Mouse (Mus musculus): Measurements from ENCODE around the gene Syn3. TPM values are rescaled to one million over a fixed set of nuclear protein-coding genes. Genes with fewer than 3 reads are reported as not detected.
"Not testable (repeated sequence)": the region's sequence is repeated elsewhere in the genome, so short reads cannot be mapped to it uniquely, and the experiment has no call there.

The Syn3 gene
- polyA plus RNA-seq, 1 experiment from 2014 or later, result 29.9 TPM

GRCm38 (mm10) chr10:86452326-86452995 lies 46.2 kb downstream of the Syn3 start:
- no peaks in the 10 kb centered on the region for H3K9me3 ChIP-seq (ENCODE audit: control insufficient read depth, low read length)
- no peaks in the 10 kb centered on the region for H3K27me3 ChIP-seq (replicated peaks; ENCODE audit: control insufficient read depth, insufficient read depth, low read length)
- ATAC-seq, result peak; percentile 75
- H3K27ac ChIP-seq (ENCODE audit: low read depth, low read length), result no peak overlapping the region
- H3K4me1 ChIP-seq (ENCODE audit: control insufficient read depth, insufficient read depth, low read depth, low read length), result no peaks in the 10 kb centered on the region; the same call in 1 of the 2 replicates
- no peak overlapping the region for H3K4me2 ChIP-seq (ENCODE audit: low read length)
- WGBS, result 32% methylated on average over 6 of the region's 6 CpGs
- H3K36me3 ChIP-seq (ENCODE audit: control insufficient read depth, insufficient read depth, low read length), result 0 out of 2 replicates have a peak, but pooled peaks cover 5% of the 10 kb centered on the region
- no peak overlapping the region for H3K4me3 ChIP-seq (ENCODE audit: low read length)
- H3K9ac ChIP-seq (ENCODE audit: low read depth, low read length), result no peak overlapping the region

DNA sequence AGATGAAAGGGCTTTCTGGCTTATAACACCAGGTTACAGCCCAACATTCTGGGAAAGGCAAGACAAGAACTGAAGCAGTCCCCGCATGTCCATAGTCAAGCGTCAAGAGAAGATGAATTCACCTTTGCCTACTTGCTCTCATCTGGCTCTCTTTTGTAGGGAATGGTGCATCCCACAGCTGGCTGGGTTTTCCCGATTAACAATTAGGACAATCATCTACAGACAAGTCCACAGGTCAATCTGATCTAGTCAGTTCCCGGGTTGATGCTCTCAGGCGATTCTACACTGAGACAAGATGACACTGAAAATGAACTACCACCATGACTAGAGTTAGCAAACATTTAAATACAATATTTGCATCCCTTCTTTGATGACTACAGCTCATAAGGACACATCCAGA lies 47.4 kb downstream of the Syn3 start:
- no peak overlapping the region for H3K9ac ChIP-seq (ENCODE audit: low read depth, low read length)
- no peak overlapping the region for H3K4me3 ChIP-seq (ENCODE audit: low read length)
- H3K9me3 ChIP-seq (ENCODE audit: control insufficient read depth, low read length), result no peaks in the 10 kb centered on the region
- H3K4me2 ChIP-seq (ENCODE audit: low read length), result no peak overlapping the region
- H3K4me1 ChIP-seq (ENCODE audit: control insufficient read depth, insufficient read depth, low read depth, low read length), result no peaks in the 10 kb centered on the region; the same call in 1 of the 2 replicates
- 96% methylated on average over 5 of the region's 5 CpGs for WGBS
- no peaks in the 10 kb centered on the region for H3K27me3 ChIP-seq (replicated peaks; ENCODE audit: control insufficient read depth, insufficient read depth, low read length)
- ATAC-seq, result no peak
- no peak overlapping the region for H3K27ac ChIP-seq (ENCODE audit: low read depth, low read length)
- 0 out of 2 replicates have a peak, but pooled peaks cover 4% of the 10 kb centered on the region for H3K36me3 ChIP-seq (ENCODE audit: control insufficient read depth, insufficient read depth, low read length)

DNA sequence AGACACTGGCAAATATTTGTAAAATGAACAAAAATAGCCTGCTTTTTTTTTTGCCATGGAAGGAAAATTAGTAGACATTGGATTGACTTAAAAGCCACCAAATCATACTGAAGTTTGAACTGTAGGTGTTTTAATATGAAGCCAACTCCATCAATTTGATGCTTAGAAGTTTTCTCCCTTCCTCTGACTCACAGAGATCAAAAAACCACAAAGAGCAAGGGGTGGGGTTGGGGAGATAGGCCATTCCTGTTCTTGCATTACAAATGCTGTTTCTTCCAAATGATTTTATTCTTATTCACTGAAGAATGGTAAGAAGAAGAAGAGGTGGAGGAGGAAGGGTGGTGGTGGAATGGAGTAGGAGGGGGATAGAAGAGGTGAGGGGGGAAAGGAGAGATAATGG lies 52.0 kb downstream of the Syn3 start:
- Histone ChIP-seq H3K27me3 (replicated peaks; ENCODE audit: control insufficient read depth, insufficient read depth, low read length) (no peaks in the 10 kb centered on the region), H3K4me2 (ENCODE audit: low read length) (no peak overlapping the region), H3K9ac (ENCODE audit: low read depth, low read length) (no peak overlapping the region), H3K9me3 (ENCODE audit: control insufficient read depth, low read length) (no peaks in the 10 kb centered on the region), H3K4me3 (ENCODE audit: low read length) (no peak overlapping the region), H3K4me1 (ENCODE audit: control insufficient read depth, insufficient read depth, low read depth, low read length) (no peaks in the 10 kb centered on the region), H3K36me3 (ENCODE audit: control insufficient read depth, insufficient read depth, low read length) (no peaks in the 10 kb centered on the region), H3K27ac (ENCODE audit: low read depth, low read length) (no peak overlapping the region)
- ATAC-seq, result no peak

- H3K4me2 ChIP-seq (ENCODE audit: low read length), result no peak overlapping the region
- H3K36me3 ChIP-seq (ENCODE audit: control insufficient read depth, insufficient read depth, low read length), result no peaks in the 10 kb centered on the region
- ATAC-seq, result no peak
- H3K27ac ChIP-seq (ENCODE audit: low read depth, low read length), result no peak overlapping the region
- WGBS, result 80% methylated on average over 2 of the region's 2 CpGs
- H3K4me1 ChIP-seq (ENCODE audit: control insufficient read depth, insufficient read depth, low read depth, low read length), result no peaks in the 10 kb centered on the region
- no peak overlapping the region for H3K4me3 ChIP-seq (ENCODE audit: low read length)
- no peak overlapping the region for H3K9ac ChIP-seq (ENCODE audit: low read depth, low read length)
- no peaks in the 10 kb centered on the region for H3K27me3 ChIP-seq (replicated peaks; ENCODE audit: control insufficient read depth, insufficient read depth, low read length)
- H3K9me3 ChIP-seq (ENCODE audit: control insufficient read depth, low read length), result no peaks in the 10 kb centered on the region
Measured at GRCm38 (mm10) chr10:86445207-86445606, 53.5 kb downstream of the Syn3 start.

DNA sequence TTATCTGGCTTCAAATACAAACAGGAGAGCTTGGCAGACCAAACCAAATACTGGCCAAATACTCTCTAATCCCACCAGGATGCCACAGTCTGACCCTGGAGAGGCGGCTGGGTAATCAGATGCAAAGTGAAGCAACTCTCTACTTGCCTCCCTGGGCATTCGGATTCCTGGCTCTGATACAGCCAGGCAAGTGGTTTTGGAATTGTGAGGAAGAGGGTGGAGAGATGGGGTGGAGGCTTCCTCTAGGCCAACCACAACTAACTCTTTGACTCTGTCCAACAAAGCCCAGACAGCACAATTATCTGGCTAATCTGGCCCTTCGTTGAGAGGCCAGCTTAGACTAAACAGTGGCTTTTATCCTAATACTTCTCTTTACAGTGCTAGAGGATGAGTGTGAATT lies 54.0 kb downstream of the Syn3 start:
- H3K9ac ChIP-seq (ENCODE audit: low read depth, low read length), result no peak overlapping the region
- no peak for ATAC-seq
- no peak overlapping the region for H3K4me2 ChIP-seq (ENCODE audit: low read length)
- 69% methylated on average over 3 of the region's 3 CpGs for WGBS
- no peaks in the 10 kb centered on the region for H3K36me3 ChIP-seq (ENCODE audit: control insufficient read depth, insufficient read depth, low read length)
- no peaks in the 10 kb centered on the region for H3K9me3 ChIP-seq (ENCODE audit: control insufficient read depth, low read length)
- H3K27me3 ChIP-seq (replicated peaks; ENCODE audit: control insufficient read depth, insufficient read depth, low read length), result no peaks in the 10 kb centered on the region
- no peak overlapping the region for H3K27ac ChIP-seq (ENCODE audit: low read depth, low read length)
- H3K4me3 ChIP-seq (ENCODE audit: low read length), result no peak overlapping the region
- H3K4me1 ChIP-seq (ENCODE audit: control insufficient read depth, insufficient read depth, low read depth, low read length), result no peaks in the 10 kb centered on the region

DNA sequence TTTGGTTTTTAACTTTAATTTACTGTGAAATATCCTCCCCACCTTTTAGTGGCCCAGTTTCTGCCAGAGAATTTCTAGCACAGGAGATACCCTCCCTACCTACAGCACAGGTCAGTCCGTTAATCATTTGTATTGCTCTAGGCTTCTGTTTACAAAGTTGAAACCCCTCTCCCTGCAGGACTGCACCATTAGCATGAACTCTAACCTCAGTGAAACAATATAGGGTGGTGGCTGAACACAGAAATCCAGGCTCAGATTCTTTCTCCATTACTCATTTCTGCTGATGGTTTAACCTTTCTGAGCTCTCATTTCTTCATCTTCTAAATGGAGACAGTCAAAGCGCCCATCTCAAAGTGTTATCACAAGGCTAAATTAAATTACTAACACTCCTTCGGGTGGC lies 56.9 kb downstream of the Syn3 start:
- no peaks in the 10 kb centered on the region for H3K27me3 ChIP-seq (replicated peaks; ENCODE audit: control insufficient read depth, insufficient read depth, low read length)
- H3K4me3 ChIP-seq (ENCODE audit: low read length), result no peak overlapping the region
- H3K4me1 ChIP-seq (ENCODE audit: control insufficient read depth, insufficient read depth, low read depth, low read length), result no peaks in the 10 kb centered on the region
- no peak overlapping the region for H3K4me2 ChIP-seq (ENCODE audit: low read length)
- no peak for ATAC-seq
- no peak overlapping the region for H3K27ac ChIP-seq (ENCODE audit: low read depth, low read length)
- no peak overlapping the region for H3K9ac ChIP-seq (ENCODE audit: low read depth, low read length)
- WGBS, result 87% methylated on average over 3 of the region's 3 CpGs
- H3K36me3 ChIP-seq (ENCODE audit: control insufficient read depth, insufficient read depth, low read length), result no peaks in the 10 kb centered on the region
- no peaks in the 10 kb centered on the region for H3K9me3 ChIP-seq (ENCODE audit: control insufficient read depth, low read length)

- Histone ChIP-seq H3K9me3 (ENCODE audit: control insufficient read depth, low read length) (no peaks in the 10 kb centered on the region), H3K9ac (ENCODE audit: low read depth, low read length) (no peak overlapping the region), H3K4me2 (ENCODE audit: low read length) (no peak overlapping the region), H3K36me3 (ENCODE audit: control insufficient read depth, insufficient read depth, low read length) (no peaks in the 10 kb centered on the region), H3K27ac (ENCODE audit: low read depth, low read length) (no peak overlapping the region), H3K27me3 (replicated peaks; ENCODE audit: control insufficient read depth, insufficient read depth, low read length) (no peaks in the 10 kb centered on the region), H3K4me3 (ENCODE audit: low read length) (no peak overlapping the region), H3K4me1 (ENCODE audit: control insufficient read depth, insufficient read depth, low read depth, low read length) (no peaks in the 10 kb centered on the region)
- no peak for ATAC-seq
- WGBS, result 93% methylated on average over 4 of the region's 4 CpGs
Measured at GRCm38 (mm10) chr10:86439640-86440039, 59.1 kb downstream of the Syn3 start.

DNA sequence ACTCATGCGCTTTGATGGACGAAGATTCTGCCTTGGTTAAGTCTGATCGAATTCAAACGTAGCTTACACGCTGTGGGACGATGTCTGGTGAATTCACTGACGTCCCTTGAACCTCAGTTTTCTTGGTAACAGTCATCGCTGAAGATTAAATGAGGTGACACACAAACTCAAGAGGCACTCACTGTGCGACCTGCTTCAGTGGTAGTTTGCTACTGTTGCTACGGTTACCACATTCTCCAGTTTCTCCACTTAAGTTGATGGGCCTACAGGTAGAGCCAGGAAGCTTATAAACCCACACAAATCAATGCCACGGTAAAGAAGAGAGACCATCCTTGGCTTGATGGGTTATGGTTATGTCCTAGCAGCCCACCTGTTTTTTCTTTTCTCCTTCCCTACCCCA lies 61.4 kb downstream of the Syn3 start:
- Histone ChIP-seq H3K4me2 (ENCODE audit: low read length) (no peak overlapping the region), H3K9me3 (ENCODE audit: control insufficient read depth, low read length) (no peaks in the 10 kb centered on the region), H3K27ac (ENCODE audit: low read depth, low read length) (no peak overlapping the region), H3K4me1 (ENCODE audit: control insufficient read depth, insufficient read depth, low read depth, low read length) (no peaks in the 10 kb centered on the region), H3K9ac (ENCODE audit: low read depth, low read length) (no peak overlapping the region), H3K4me3 (ENCODE audit: low read length) (no peak overlapping the region), H3K27me3 (replicated peaks; ENCODE audit: control insufficient read depth, insufficient read depth, low read length) (no peaks in the 10 kb centered on the region), H3K36me3 (ENCODE audit: control insufficient read depth, insufficient read depth, low read length) (no peaks in the 10 kb centered on the region)
- 93% methylated on average over 11 of the region's 11 CpGs for WGBS
- ATAC-seq, result no peak

- not testable (repeated sequence) for H3K4me3 ChIP-seq (ENCODE audit: low read length); H3K9me3 ChIP-seq (ENCODE audit: control insufficient read depth, low read length); ATAC-seq; H3K4me2 ChIP-seq (ENCODE audit: low read length); H3K27me3 ChIP-seq (replicated peaks; ENCODE audit: control insufficient read depth, insufficient read depth, low read length); H3K4me1 ChIP-seq (ENCODE audit: control insufficient read depth, insufficient read depth, low read depth, low read length); H3K9ac ChIP-seq (ENCODE audit: low read depth, low read length); H3K36me3 ChIP-seq (ENCODE audit: control insufficient read depth, insufficient read depth, low read length); H3K27ac ChIP-seq (ENCODE audit: low read depth, low read length)
- 37% methylated on average over 4 of the region's 4 CpGs for WGBS
Measured at GRCm38 (mm10) chr10:86435006-86435405, 63.7 kb downstream of the Syn3 start.

DNA sequence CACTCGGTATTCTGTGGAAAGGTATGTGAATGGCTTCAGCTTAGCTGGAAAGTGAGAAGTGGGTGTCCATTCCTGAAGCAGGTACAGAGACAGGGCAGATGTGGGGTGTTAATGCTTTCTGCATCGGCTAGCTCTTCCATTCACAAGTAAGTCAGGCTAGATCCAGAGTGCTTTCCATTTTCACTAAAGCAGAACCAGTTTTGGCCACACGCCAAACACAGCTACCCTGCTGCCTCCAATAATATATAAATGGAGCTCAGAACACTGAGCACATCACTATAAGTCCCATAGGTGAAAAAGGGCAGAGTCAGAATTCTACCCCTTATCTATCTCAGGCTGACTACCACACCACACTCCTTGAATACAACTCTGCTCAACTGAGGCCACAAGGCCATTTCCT lies 69.0 kb downstream of the Syn3 start:
- Histone ChIP-seq H3K27me3 (replicated peaks; ENCODE audit: control insufficient read depth, insufficient read depth, low read length) (no peaks in the 10 kb centered on the region), H3K4me2 (ENCODE audit: low read length) (no peak overlapping the region), H3K4me3 (ENCODE audit: low read length) (no peak overlapping the region), H3K36me3 (ENCODE audit: control insufficient read depth, insufficient read depth, low read length) (no peaks in the 10 kb centered on the region), H3K4me1 (ENCODE audit: control insufficient read depth, insufficient read depth, low read depth, low read length) (peaks cover 4% of the 10 kb centered on the region; the same call in 1 of the 2 replicates), H3K27ac (ENCODE audit: low read depth, low read length) (no peak overlapping the region), H3K9me3 (ENCODE audit: control insufficient read depth, low read length) (no peaks in the 10 kb centered on the region), H3K9ac (ENCODE audit: low read depth, low read length) (no peak overlapping the region)
- no peak for ATAC-seq
- 87% methylated on average over 3 of the region's 3 CpGs for WGBS

All from hindbrain, embryonic 16.5 days (tissue).